Mouse (Mus musculus): ENCODE measurements around the gene Mfsd5.

Mfsd5 gene

GRCm38 (mm10) chr15:102282463-102283292, 3.4 kb downstream of the Mfsd5 start:
- DNase-seq (ENCODE audit: extremely low spot score), result no peak

DNA sequence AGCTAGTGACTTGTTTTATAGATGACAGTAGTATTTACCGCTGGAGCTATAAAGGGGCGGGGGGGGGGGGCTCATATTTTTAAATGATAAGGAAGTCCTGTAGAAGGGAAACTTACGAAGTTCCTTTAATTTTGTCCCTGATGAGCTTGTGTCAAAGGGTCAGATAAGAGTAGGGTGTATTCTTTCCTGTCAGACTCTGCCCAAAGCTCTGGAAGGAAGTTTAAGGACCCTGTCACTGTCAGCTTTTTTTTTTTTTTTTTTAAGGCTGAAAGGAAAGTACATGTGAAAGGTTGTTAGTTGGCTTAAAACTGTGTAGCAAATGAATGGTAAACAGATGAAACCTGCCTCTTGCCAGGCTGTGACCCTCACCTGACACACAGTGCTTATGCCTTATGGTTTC, 4.4 kb downstream of the Mfsd5 start:
- DNase-seq (ENCODE audit: extremely low spot score), result no peak

- DNase-seq (ENCODE audit: extremely low spot score), result peak; percentile 35
Observed at GRCm38 (mm10) chr15:102287395-102287794, 8.1 kb downstream of the Mfsd5 start.

- peak; percentile 96 for DNase-seq (ENCODE audit: extremely low spot score)
Observed at GRCm38 (mm10) chr15:102295633-102296367, 16.5 kb downstream of the Mfsd5 start, which contains the start of gene Espl1. Espl1 (plus strand) TSS chr15:102296266.

GRCm38 (mm10) chr15:102296368-102297006, 17.2 kb downstream of the Mfsd5 start:
- no peak for DNase-seq (ENCODE audit: extremely low spot score)

GRCm38 (mm10) chr15:102302542-102302941, 23.3 kb downstream of the Mfsd5 start:
- no peak for DNase-seq (ENCODE audit: extremely low spot score)

DNA sequence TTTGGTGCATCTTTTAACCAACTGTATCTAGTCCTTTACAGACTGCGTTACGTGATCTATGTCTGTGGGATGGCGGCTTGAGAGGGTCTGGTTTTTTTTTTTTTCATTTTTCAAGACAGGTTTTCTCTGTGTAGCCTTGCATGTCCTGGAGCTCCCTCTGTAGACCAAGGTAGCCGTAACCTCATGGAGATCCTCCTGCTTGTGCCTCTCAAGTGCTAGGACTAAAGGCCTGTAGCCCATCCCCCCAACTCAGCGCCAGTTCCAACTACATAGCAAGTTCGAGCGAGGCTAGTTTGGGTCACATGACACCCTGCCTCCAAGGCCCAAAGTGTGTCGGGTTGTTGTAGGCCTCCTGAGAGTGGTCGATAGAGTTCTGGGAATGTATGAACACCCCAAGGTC, 29.5 kb downstream of the Mfsd5 start:
- DNase-seq (ENCODE audit: extremely low spot score), result no peak

DNA sequence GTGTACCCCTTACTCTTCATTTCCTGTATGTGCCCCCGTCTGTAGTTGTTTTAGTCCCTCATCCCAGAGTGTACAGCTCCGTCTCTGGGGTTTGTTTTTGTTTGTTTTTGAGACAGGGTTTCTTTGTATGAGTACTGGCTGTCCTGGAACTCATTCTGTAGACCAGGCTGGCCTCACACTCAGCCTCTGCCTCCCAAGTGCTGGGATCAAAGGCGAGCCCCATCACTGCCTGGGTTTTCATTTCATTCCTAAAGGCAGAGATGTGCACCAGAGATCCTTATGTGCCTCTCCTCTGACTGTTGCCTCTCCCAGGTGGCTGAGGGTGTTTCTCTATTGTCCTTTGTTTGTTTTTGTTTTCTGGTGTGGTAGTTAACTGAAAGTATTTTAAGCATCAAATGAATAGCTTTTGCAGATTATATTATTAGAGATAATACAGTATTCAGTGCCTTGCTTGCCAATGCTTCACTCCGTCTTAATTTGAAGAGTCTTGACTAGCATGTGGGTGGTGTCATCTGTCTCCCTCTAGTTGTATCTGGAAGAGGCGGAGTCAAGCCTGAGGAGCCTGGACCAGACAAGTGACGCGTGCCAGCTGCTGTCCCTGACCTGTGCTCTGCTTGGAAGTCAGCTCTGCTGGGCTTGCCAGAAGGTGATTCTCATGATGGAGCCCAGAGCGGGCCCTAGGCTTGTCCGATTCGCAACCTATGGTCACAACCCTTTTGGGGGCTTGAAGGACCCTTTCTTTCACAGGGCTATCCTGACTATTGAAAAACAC, 31.0 kb downstream of the Mfsd5 start:
- no peak for DNase-seq (ENCODE audit: extremely low spot score)

DNA sequence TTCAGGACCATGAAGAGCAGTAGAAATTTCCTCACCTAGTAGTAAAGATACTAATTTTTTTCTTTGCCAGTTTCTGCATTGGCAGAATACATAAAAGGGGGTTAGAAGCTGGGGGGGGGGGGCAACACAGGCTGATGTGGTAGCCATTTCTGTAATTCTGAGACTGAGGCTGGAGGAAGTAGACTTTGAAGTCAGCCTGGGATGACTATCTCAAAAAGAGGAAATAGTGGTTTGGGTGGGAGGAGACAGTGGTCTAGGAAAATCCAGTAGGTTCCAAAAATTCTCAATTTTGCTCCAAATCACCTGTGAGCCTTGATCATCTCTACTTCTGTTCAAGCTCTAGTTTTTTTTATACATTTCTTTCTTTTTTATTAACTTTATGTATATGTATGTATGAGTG, 32.2 kb downstream of the Mfsd5 start:
- no peak for DNase-seq (ENCODE audit: extremely low spot score)

- no peak for DNase-seq (ENCODE audit: extremely low spot score)
Observed at GRCm38 (mm10) chr15:102315292-102315691, 36.0 kb downstream of the Mfsd5 start.

- peak; percentile 29 for DNase-seq (ENCODE audit: extremely low spot score)
Observed at GRCm38 (mm10) chr15:102316263-102316662, 37.0 kb downstream of the Mfsd5 start.

- peak; percentile 14 for DNase-seq (ENCODE audit: extremely low spot score)
Observed at GRCm38 (mm10) chr15:102324654-102325473, 45.6 kb downstream of the Mfsd5 start.

- DNase-seq (ENCODE audit: extremely low spot score), result peak; percentile 87
Observed at GRCm38 (mm10) chr15:102326022-102326576, 46.8 kb downstream of the Mfsd5 start, which contains the start of gene Pfdn5. Pfdn5 (plus strand) TSS chr15:102326116.

DNA sequence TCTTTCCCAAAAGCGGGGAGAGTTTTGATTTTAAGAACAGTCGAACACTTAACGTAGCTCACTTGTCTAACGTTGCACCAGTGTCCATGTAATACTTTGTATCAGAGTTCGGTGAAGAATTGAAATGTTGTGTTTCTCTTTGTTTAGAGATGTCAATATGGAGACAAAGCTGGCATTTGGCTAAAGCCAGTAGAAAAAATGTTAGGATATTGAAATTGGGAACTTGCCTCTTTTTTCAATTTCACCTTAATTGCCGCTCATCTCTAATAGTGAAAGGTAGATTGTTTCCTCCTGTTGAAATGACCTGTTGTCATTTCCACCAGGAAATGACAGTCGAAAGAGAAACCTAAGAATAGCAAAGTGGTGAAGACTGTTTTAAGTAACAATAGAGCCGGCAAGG, 47.6 kb downstream of the Mfsd5 start:
- DNase-seq (ENCODE audit: extremely low spot score), result no peak

All from embryo, embryonic 9.5 days (tissue).